ENCODE assay signal across 28 mouse cellular contexts in the genomic region with DNA sequence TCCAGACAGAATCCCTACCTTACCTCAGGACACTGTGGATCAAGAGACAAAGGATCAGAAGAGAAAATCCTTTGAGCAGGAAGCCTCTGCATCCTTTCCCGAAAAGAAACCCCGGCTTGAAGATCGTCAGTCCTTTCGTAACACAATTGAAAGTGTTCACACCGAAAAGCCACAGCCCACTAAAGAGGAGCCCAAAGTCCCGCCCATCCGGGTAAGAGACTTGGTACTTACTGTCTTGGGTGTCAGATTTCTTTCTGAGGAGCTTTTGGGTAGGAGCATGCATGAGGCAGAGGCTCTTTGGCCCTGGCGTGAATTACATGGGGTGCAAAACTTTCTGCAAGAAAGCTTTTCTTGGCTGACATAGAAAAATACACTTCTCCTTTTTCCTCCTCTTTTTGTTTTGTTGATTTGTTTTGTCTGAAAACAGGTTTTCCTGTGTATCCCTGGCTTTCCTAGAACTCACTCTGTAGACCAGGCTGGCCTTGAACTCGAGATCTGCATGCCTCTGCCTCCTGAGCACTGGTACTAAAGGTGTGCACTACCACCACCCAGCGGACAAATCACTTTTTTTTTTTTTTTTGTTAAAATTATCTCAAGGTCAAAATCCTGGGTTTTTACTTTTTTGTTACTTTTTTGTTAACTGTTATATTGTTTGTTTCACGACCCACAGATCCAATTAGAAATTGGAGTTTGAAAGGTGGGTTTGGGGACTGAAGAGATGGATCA. TPM values are rescaled to one million over a fixed set of nuclear protein-coding genes. Genes with fewer than 3 reads are reported as not detected.
A peak's percentile ranks its signal among the peaks of the same experiment; 100 is the strongest.
DNase-seq lines count a peak whose midpoint lies in the region; ATAC-seq and TF ChIP-seq lines count a peak whose summit lies in the region.
"Had no signal": no experiment of that assay in that cellular context is flagged by ENCODE, and none has a peak within 500 bp of the region (broad histone marks: within the 10 kb centered on the region; RNA-seq: fewer than 3 reads in every experiment).

No protein-coding gene starts in this region.

- peak; percentile 60 for DNase-seq in heart, adult 11 months
- no peak for DNase-seq in heart, postnatal 36 days
- peak; percentile 40 for DNase-seq in ES-E14 (ENCODE audit: low read depth, low spot score)
- DNase-seq in ZHBTc4 (ENCODE audit: low read depth, low spot score), result peak; percentile 76
- no peak for DNase-seq in embryo, embryonic 10 days (ENCODE audit: low spot score)
- DNase-seq: adrenal gland, adult 2 months; adrenal gland, postnatal 14 days; B cell, adult 2 months; cerebellum, adult 11 months; cerebellum, adult 2 months; cerebellum, adult 9-11 months; cerebellum, postnatal 36 days; gastrocnemius, adult 2 months; gastrocnemius, postnatal 14 days; heart, adult 18-20 months; heart, postnatal 10 days; heart, postnatal 4 days; kidney, adult 18-20 months had no signal

- peaks cover 64% of the 10 kb centered on the region for H3K36me3 ChIP-seq in ES-E14 (ENCODE audit: control insufficient read depth, insufficient read depth, low read length, poor library complexity, severe bottlenecking)

- in situ Hi-C loops in ES-E14 (cut with MboI; ENCODE audit: low sequenced_read_pairs in 2 of 2, unreplicated experiment in 2 of 2), result no loop called here

- intact Hi-C loops in heart, postnatal 36 days (cut with DNase I), result no loop called here

- H3K4me1 ChIP-seq in ES-E14 (ENCODE audit: control insufficient read depth in 2 of 2, insufficient read depth in 2 of 2, low read length in 2 of 2, poor library complexity in 1 of 2), result 0 out of 4 replicates have a peak, but pooled peaks cover 0 to 2% of the 10 kb centered on the region in 2 experiments
- H3K4me1 ChIP-seq: forebrain, embryonic 10.5 days; forebrain, embryonic 13.5 days; heart, embryonic 12.5 days had no signal

- H3K4me3 ChIP-seq in ES-E14 (ENCODE audit: insufficient read depth in 1 of 2, low read depth in 1 of 2, low read length in 2 of 2, poor library complexity in 1 of 2, severe bottlenecking in 1 of 2), result no peak overlapping the region
- H3K4me3 ChIP-seq: forebrain, embryonic 10.5 days; forebrain, embryonic 13.5 days; gastrocnemius, adult 2 months; heart, embryonic 12.5 days; heart, embryonic 15.5 days had no signal

- H3K27ac ChIP-seq in ES-E14 (ENCODE audit: insufficient read depth, low read depth, low read length, poor library complexity, severe bottlenecking), result no peak overlapping the region
- H3K27ac ChIP-seq: forebrain, embryonic 10.5 days; forebrain, embryonic 13.5 days; gastrocnemius, adult 2 months; heart, embryonic 15.5 days; hindbrain, embryonic 14.5 days; hindbrain, postnatal 0 days had no signal

- no peak overlapping the region for H3K9ac ChIP-seq in ES-E14 (ENCODE audit: insufficient read depth, low read depth, low read length, poor library complexity, severe bottlenecking)
- H3K9ac ChIP-seq: forebrain, embryonic 13.5 days; heart, embryonic 12.5 days; heart, embryonic 15.5 days; hindbrain, embryonic 14.5 days had no signal

- no peak for ATAC-seq in megakaryocyte-erythroid progenitor cell, adult 5-6 weeks (replicated peaks; ENCODE audit: low FRiP score, low TSS enrichment, poor library complexity, severe bottlenecking)
- ATAC-seq: forebrain, embryonic 13.5 days; forebrain, embryonic 16.5 days; hindbrain, postnatal 0 days; inflammation-experienced regulatory T-cells, adult 6 months; intestine, embryonic 16.5 days had no signal

- no peaks in the 10 kb centered on the region for H3K9me3 ChIP-seq in ES-E14 (ENCODE audit: control insufficient read depth, insufficient read depth, low read depth, low read length)
- H3K9me3 ChIP-seq: forebrain, embryonic 10.5 days; forebrain, embryonic 13.5 days; heart, embryonic 12.5 days; heart, embryonic 15.5 days had no signal

TF ChIP-seq in ES-E14, 5 proteins besides CTCF, POLR2A, EP300 and RAD21:
- TF ChIP-seq ZNF384 (IDR thresholded peaks at IDR 0.05; ENCODE audit: low read depth, low read length) (peak; percentile 85), ZC3H11A (IDR thresholded peaks at IDR 0.05; ENCODE audit: borderline replicate concordance, low read depth, low read length) (no peak), HCFC1 (IDR thresholded peaks at IDR 0.05; ENCODE audit: borderline replicate concordance, insufficient read depth, low read length) (no peak)

RNA-seq across cellular contexts. Expression of a gene that starts 52.3 kb away (rescaled TPM):
- 10 to 100 TPM; 23.5 to 23.8 TPM for total RNA-seq in heart, postnatal 36 days (2021)
- 44.8 and 46.2 TPM in 2 replicates for total RNA-seq in ES-E14 (2012; rRNA removed)
- 51.5 and 58.9 TPM in 2 replicates for total RNA-seq in megakaryocyte-erythroid progenitor cell, adult 5-6 weeks (2014; fragmentation: Nextera tagmentation)
- total RNA-seq in megakaryocyte-erythroid progenitor cell, adult 5-6 weeks (2017), result 27.3 and 32.2 TPM in 2 replicates

Comparison
In these comparisons a context has a peak if more than half of its experiments do, and no peak if none do; other contexts are left out.
1. DNase-seq: peak in heart, adult 11 months (single experiment), ES-E14 (single experiment) and ZHBTc4 (single experiment); none in heart, postnatal 36 days (0 of 2) and embryo, embryonic 10 days (single experiment).